Mouse (Mus musculus) right cerebral cortex, postnatal 4 days (tissue): ENCODE measurements at regions not wholly inside any gene's neighbourhood (a gene's known extent, or its start where the extent isn't known, plus 50 kb on each side); places are given as distances from the start of the nearest gene placed in this dataset.

ENCODE experiments used
- DNase-seq: peaks from one replicate; pipeline ENCODE4 v3.0.0-alpha.2; 2022

DNA sequence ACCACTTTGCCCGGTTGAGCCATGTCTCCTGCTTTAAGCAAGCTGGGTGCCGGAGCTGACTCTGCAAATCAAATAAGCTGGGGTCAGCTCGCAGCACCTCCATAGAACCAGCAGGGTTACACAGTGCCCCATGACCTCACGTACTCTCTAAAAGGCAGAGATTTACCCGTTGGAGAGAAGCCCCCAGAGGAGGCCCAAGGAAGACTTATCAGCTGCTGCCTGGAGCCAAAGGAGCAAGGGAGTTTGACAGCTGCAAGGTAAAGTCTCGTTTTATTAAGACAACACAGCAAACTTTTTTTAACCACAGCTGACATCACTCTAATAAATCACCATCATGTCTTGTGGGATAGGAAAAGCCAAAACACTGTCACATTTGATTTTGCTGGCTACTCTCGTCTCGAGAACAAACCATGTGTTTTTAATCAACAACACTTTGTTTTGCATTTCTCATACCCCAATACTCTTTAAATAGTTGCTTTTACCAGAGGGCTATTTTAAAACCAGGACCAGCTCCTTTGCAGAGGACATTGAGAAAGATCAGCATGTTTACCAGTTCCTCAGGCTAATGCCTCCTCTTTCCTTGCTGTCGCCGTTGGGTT is 148.7 kb upstream of the Zfp703 start:
- no peak for DNase-seq

GRCm38 (mm10) chr8:26829313-26829712 is 147.8 kb upstream of the Zfp703 start:
- DNase-seq: no peak

GRCm38 (mm10) chr8:26831148-26831547 is 146.0 kb upstream of the Zfp703 start:
- no peak for DNase-seq

DNA sequence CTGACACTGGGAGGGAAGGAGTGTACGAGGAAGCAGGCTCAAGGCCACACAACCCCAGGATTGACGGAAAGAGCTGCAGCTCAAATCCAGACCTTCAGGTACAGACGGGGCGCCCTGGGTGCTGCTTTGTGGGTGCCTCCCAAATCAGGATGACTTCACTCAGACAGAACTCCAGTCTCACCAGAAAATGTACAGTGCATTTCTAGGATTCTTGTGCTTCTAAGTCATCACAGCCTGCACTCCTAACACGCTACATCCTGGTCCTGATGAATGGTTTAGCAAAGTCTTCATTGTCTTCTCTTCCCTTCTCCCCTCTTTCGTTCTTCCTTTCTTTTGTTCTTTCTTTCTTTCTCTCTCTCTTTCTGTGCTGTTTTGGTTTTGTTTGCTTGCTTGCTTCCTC is 145.3 kb upstream of the Zfp703 start:
- no peak for DNase-seq

DNA sequence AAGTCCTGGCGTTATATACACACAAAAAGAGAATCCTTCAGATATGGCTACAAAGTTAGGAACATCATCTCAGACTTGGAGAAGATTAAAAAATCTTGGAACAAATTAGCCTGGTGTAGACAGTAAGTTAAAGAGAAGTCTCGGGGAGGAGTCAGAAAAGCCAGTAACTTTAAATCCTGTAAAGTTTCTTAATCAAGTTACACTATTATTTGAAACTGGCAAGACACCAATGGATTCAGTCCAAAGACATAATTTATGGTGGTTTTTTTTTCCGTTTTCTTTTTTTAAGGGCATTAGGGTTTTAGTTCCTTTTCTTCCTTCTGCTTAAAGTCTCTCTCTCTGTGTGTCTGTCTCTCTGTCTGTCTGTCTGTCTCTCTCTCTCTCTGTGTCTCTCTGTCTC is 144.6 kb upstream of the Zfp703 start:
- DNase-seq: no peak

DNA sequence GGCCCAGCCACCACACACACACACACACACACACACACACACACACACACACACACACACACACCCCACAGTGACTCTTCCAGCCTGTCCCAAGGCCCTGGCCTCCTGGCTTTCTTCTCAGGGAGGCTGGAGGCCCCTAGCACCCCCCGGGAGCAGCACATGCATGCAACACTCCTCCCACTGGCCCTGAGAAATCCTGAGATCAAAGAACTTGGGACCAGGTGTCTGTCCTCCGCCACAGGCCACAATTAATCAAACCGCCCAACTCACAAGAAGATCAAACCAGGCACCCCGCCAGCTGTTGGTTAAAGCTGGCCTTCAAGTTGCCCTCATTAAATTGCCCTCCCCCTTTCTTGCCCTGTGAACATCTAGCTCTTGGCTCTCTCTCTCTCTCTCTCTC is 143.8 kb upstream of the Zfp703 start:
- peak; percentile 52 for DNase-seq

DNA sequence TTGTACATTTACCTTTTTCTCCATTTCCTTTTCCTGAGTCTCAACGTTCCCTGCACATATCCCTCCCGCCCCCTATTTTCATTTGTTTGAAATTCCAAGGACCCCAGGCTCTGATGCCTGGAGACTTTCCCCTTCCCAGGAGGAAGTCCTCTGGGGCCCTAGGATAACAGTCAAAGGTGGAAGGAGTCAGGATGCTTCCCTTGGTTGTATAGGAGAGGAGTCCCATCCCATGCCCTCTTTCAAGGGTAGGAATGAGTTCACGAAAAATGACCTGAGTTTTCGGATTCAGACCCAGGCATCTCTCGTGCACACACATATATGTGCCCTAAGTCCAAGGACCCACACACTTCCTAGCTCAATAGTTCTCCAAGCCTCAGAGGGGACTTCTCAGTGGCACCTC is 143.3 kb upstream of the Zfp703 start:
- DNase-seq: no peak

DNA sequence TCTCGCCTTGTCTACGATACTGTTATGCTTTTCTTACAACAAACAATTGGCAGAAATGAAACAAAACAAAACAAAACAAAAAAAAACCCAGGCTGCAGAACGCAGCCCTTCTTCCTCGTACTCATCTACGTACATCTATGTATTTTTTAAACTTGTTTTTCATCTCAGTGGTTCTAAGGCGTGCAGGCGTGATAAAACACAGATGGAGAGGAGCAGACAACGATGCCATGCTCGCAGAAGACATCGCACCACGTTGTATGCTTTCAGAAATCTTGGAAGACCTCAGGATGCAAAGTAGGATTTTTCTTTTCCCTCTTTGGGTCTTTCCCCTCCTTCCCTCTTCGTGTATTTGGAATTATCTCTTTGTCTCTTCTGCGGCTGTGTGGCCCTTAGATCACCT is 142.5 kb upstream of the Zfp703 start:
- DNase-seq: no peak

- DNase-seq: no peak
Measured at GRCm38 (mm10) chr8:26835076-26835475, 142.0 kb upstream of the Zfp703 start.

GRCm38 (mm10) chr8:26835616-26836015 is 141.5 kb upstream of the Zfp703 start:
- no peak for DNase-seq

- DNase-seq: no peak
Measured at GRCm38 (mm10) chr8:26836552-26836951, 140.6 kb upstream of the Zfp703 start.

DNA sequence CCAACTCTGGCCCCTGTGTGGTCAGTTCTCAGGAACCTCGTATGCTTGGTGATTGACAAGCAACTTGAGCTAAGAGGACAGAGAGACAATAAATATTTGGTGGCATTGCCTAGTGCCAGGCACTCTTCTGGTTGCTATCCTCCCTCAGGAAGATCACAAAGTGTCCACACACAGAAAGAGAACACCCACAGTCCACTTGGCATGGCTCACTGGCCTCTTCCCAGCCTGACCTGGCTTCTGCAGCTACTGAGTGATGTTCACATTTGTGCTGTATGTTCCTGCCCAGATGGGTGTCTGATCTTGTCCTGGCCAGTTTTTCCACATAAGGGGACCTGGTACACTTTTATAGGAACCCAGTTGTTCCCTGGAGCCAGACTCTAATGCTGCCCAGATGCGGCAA is 136.8 kb upstream of the Zfp703 start:
- DNase-seq: no peak

DNA sequence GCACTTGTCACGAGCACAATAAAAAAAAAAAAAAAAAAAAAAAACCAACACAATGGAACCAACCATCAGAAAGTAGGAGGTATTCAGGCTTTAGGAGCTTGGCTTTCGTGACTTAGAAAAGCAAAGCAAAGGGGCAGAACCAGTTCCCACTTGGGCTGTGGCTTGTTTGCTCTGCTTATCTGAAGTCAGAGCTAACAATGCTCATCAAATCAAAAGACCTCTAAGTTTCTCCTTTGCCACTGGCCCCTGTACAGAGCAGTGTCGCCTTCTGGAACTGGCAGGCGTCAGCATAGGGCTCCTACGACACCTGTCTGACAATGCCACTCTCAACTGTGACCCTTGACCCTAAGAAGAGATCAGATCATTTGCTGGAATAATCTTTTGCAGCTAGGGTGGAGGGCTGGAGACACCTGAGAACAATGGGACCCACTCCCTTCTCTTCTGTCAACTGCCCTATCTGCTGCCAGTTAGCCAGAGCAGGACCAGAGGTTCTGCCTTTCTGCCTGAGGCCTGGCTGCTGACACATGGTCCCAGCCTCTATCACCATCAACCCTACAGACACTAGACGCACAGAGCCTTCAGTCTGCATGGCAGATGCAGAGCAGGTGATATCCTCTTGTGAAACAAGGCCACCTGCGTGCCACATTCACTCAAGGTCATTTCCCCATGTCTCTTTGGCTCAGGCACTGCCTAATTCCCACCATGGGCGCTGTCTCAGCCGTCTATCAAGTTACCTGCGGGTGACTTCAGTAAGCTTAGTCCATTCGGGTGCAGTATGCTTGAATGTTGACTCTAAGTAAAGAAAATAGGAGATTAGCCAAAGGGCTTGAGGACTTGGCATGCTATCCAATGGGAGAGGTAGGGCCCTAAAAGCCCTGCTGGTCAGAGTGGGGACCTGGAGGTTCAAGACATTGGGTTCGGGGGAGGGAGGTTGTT is 136.1 kb upstream of the Zfp703 start:
- DNase-seq: no peak

DNA sequence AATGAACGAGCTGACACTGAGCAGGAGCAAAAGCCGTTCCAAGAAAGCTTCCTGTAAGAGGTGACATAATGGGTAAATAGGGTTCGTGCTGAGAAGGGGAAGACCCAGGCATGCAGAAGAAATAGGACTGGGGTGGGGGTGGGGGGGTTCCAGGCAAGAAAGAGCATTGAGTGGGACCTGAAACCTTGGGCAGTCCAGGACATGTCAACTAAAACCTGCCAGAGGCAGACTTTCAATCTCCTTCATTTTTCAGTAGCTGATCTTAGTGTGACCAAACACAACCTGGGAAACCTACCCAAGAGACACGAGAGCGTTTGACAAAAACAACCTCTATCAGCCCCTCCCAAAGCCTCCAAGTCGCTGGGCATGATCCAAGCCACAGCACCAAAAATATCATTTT is 133.4 kb upstream of the Zfp703 start:
- DNase-seq: no peak

GRCm38 (mm10) chr8:26844132-26844808 is 132.9 kb upstream of the Zfp703 start:
- no peak for DNase-seq

DNA sequence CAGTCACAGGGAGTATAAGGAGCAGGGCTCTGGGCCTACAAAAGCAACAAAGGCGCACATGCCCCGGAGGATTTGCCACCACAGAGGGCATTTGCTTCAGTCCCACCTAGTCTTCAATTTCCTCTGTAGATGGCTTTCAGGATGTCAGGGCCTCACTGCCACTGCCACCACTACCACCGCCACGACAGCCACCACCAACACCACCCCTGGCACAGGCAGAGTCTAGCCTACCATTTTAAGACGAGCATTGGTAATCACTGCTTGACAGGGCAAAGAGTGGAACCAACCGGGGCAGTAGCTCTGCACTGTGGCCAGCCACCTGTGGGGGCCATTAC is 132.3 kb upstream of the Zfp703 start:
- DNase-seq: no peak

DNA sequence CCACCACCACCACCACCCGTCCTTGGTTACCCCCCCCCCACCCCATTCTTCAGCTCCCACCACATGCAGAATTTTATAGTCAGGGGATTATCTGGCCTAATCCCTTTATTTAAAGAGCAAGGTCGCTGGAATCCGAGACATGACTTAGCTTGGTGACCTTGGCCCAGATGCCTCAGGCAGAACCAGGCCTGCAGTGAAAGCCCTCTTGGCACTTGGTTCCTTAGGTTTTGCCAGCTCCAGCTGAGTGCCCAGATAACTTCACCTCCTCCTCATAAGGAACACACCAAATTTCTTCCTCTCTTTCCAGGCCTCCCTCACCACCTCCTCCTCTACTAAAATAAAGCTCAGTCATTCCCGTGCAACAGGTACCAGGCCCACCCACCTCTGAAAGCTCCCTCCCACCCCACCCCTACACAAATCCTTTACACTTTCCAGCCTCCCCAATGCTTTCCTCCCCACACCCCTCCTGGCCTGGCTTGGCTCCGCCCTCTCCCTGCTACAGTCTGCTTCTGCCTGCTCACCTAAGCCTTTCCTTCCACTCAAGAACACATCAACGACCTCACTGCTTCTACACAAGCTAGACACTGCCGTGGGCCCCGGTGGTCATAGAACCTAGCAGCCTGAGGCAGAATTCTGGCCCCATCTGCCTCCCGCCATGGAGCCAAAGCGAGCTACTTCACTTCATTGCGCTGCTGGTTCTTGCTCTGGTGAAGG is 131.5 kb upstream of the Zfp703 start:
- no peak for DNase-seq

DNA sequence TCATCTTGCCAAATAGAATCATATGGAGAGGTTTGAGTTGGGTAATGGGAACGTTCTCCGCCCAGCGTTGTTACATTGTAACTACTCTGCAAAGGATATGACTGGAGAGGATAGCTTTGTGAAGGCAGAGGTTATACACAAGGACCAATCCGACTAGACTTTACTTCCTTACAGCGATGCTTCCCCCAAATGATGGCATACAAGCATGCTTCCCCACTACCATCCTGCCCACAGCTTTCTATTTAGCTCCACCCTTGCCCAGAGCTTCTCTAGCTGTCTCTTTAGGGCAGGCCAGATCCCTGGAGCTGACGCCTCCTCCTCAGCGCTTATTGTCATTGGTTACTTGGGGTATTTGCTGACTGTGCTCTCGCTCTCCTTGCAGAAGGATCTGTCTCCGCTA is 130.1 kb upstream of the Zfp703 start:
- no peak for DNase-seq

- DNase-seq: no peak
Measured at GRCm38 (mm10) chr8:26848098-26848772, 128.9 kb upstream of the Zfp703 start.

GRCm38 (mm10) chr8:26848955-26849684 is 128.0 kb upstream of the Zfp703 start:
- DNase-seq: no peak

DNA sequence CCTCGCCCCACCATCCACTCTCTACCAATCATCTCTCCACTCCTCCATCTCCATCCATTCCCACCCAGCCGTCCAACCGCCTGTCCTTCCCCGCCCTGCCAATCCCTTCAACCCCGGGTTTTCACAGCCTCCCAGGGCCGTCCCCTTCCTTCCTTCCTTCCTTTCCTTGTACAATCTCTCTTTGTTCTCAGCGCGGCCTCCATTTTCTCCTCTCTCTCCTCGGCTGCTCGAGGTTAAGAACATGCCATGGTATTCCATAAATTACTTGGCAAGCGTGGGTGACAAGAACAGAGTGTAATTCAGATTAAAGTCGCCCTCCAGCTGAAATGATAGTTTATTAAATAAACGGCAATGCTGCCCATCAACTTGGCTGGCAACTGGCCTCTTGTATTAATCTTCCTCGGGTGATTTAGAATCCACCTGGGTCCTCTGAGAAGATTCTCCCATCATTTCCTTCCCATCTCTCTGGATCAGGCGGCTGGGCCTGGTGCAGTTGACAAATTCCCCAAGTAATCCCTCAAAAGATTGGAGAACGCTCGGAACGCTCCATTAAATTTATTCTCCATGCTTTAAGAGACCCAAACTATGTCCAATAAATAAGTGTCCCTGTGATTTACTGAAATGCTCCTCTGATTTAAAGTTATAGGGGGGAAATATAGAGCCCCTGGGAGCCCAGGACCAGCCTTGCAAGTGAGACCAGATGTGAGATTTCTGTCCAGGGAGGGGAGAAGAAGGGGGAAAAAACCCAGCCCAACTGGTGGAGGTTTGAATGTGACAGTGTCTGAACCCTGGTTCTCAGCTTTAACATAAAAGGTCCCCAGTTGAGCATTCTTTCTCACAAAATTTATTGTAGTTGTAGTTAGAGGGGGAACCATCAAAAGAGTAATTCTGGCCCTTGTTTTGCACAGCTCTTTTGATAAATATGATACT is 125.0 kb upstream of the Zfp703 start:
- no peak for DNase-seq
